Mouse (Mus musculus): ENCODE data around the gene Auh. TPM values are rescaled to one million over a fixed set of nuclear protein-coding genes. Genes with fewer than 3 reads are reported as not detected.

The Auh gene
- polyA plus RNA-seq, 1 experiment from 2014 or later: 33.6 TPM

DNA sequence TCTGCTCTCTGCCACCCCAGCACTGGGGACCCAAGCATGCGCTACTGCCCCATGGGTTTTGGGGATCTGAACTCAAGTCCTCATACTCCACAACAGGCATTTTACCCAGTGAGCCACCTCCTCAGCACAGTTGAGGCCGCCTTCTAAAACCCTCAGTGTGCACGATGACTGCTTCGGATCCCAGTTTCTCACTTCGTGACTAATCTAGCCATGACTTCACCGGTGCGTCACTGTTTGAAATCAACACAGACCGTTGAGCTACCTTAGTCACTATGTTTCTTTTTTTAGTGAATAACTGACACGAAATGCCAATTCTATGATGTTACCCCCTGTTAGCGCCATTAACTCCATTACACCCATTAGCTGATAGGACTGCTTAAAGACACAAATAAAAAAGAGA lies 43.9 kb upstream of the Auh start:
- H3K9me3 ChIP-seq (ENCODE audit: control insufficient read depth, low read length): no peaks in the 10 kb centered on the region
- peaks cover 34% of the 10 kb centered on the region for H3K4me1 ChIP-seq (ENCODE audit: control insufficient read depth, insufficient read depth, low read length)
- H3K4me2 ChIP-seq (ENCODE audit: low read depth, severe bottlenecking): no peak overlapping the region
- no peak for ATAC-seq (ENCODE audit: insufficient number of reproducible peaks, low FRiP score, low TSS enrichment, low read depth)
- no peaks in the 10 kb centered on the region for H3K27me3 ChIP-seq (ENCODE audit: control insufficient read depth, insufficient read depth, low read length)
- H3K9ac ChIP-seq (ENCODE audit: low read length): no peak overlapping the region
- 95% methylated on average over 10 of the region's 10 CpGs for WGBS
- H3K27ac ChIP-seq (replicated peaks; ENCODE audit: low read depth, low read length): no peak overlapping the region
- no peak overlapping the region for H3K4me3 ChIP-seq (ENCODE audit: low read depth, low read length)
- no peaks in the 10 kb centered on the region for H3K36me3 ChIP-seq (ENCODE audit: control insufficient read depth, insufficient read depth, low read length)
- no peak for DNase-seq (ENCODE audit: low spot score)

DNA sequence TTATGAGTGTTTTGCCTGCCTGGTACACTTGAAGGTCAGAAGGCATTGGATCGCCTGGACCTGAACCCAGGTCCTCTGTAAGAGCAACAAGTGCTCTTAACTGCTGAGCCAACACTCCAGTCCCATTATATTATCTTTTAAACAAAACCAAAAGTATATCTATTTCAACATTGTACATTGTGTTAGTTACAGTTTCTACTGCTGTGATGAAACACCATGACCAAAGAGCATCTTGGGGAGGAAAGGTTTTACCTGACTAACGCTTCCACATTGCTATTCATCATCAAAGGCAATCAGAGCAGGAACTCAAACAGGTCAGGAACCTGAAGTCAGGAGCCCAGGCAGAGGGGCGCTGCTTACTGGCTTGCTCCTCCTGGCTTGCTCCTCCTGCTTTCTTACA lies 43.1 kb upstream of the Auh start:
- no peak overlapping the region for H3K4me2 ChIP-seq (ENCODE audit: low read depth, severe bottlenecking)
- H3K27me3 ChIP-seq (ENCODE audit: control insufficient read depth, insufficient read depth, low read length): no peaks in the 10 kb centered on the region
- no peak overlapping the region for H3K4me3 ChIP-seq (ENCODE audit: low read depth, low read length)
- 92% methylated on average over 3 of the region's 3 CpGs for WGBS
- H3K9ac ChIP-seq (ENCODE audit: low read length): no peak overlapping the region
- H3K27ac ChIP-seq (replicated peaks; ENCODE audit: low read depth, low read length): no peak overlapping the region
- peaks cover 6% of the 10 kb centered on the region for H3K36me3 ChIP-seq (ENCODE audit: control insufficient read depth, insufficient read depth, low read length)
- ATAC-seq (ENCODE audit: insufficient number of reproducible peaks, low FRiP score, low TSS enrichment, low read depth): no peak
- H3K4me1 ChIP-seq (ENCODE audit: control insufficient read depth, insufficient read depth, low read length): peaks cover 30% of the 10 kb centered on the region
- no peaks in the 10 kb centered on the region for H3K9me3 ChIP-seq (ENCODE audit: control insufficient read depth, low read length)
- no peak for DNase-seq (ENCODE audit: low spot score)

DNA sequence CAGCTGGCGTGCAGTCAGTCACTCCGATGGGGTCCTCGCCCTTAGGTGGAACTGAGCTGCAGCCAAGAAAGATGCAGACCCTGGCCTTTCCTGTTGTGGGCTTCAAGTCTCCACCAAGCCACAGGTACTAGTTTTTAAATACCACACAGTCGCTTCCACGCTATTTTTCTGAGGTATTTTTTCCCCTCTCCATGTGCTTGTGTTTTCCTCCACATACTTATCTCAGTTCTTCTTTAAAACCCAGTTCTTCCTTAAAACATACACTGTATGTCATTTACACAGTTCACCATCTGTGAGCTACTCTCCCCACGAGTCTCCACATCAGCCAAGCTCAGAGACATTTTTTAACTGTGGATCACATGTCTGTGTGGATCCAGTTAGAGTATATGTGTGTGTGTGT lies 41.4 kb upstream of the Auh start:
- Histone ChIP-seq H3K36me3 (ENCODE audit: control insufficient read depth, insufficient read depth, low read length) (peaks cover 16% of the 10 kb centered on the region), H3K4me1 (ENCODE audit: control insufficient read depth, insufficient read depth, low read length) (peaks cover 15% of the 10 kb centered on the region), H3K9me3 (ENCODE audit: control insufficient read depth, low read length) (no peaks in the 10 kb centered on the region), H3K4me2 (ENCODE audit: low read depth, severe bottlenecking) (no peak overlapping the region), H3K9ac (ENCODE audit: low read length) (no peak overlapping the region), H3K27ac (replicated peaks; ENCODE audit: low read depth, low read length) (no peak overlapping the region), H3K4me3 (ENCODE audit: low read depth, low read length) (no peak overlapping the region), H3K27me3 (ENCODE audit: control insufficient read depth, insufficient read depth, low read length) (no peaks in the 10 kb centered on the region)
- ATAC-seq (ENCODE audit: insufficient number of reproducible peaks, low FRiP score, low TSS enrichment, low read depth) (no peak), DNase-seq (ENCODE audit: low spot score) (no peak)
- WGBS: 87% methylated on average over 6 of the region's 6 CpGs

DNA sequence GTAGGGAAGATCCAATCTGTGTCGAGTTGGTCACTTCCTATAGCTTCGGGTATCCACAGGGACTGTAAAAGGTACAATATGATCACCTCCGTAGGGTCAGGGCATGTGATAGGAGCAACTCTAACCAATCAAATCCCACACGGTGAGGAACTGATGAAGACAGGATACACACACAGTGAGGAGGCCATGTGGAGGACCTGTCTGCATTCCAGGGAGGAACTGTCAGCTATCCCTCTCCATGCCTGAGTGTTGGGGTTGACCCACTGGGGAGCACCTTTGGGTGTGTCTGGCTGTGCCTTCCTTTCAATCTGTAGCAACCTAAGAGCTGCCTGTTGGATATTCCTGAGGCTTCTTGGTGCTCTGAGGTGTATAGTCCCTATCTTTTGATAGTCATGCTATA lies 33.4 kb upstream of the Auh start:
- Histone ChIP-seq H3K4me1 (ENCODE audit: control insufficient read depth, insufficient read depth, low read length) (no peaks in the 10 kb centered on the region), H3K4me2 (ENCODE audit: low read depth, severe bottlenecking) (no peak overlapping the region), H3K9me3 (ENCODE audit: control insufficient read depth, low read length) (no peaks in the 10 kb centered on the region), H3K27ac (replicated peaks; ENCODE audit: low read depth, low read length) (no peak overlapping the region), H3K36me3 (ENCODE audit: control insufficient read depth, insufficient read depth, low read length) (peaks cover 14% of the 10 kb centered on the region), H3K9ac (ENCODE audit: low read length) (no peak overlapping the region), H3K27me3 (ENCODE audit: control insufficient read depth, insufficient read depth, low read length) (no peaks in the 10 kb centered on the region), H3K4me3 (ENCODE audit: low read depth, low read length) (no peak overlapping the region)
- DNase-seq (ENCODE audit: low spot score): no peak
- no peak for ATAC-seq (ENCODE audit: insufficient number of reproducible peaks, low FRiP score, low TSS enrichment, low read depth)
- 98% methylated on average over 4 of the region's 4 CpGs for WGBS

DNA sequence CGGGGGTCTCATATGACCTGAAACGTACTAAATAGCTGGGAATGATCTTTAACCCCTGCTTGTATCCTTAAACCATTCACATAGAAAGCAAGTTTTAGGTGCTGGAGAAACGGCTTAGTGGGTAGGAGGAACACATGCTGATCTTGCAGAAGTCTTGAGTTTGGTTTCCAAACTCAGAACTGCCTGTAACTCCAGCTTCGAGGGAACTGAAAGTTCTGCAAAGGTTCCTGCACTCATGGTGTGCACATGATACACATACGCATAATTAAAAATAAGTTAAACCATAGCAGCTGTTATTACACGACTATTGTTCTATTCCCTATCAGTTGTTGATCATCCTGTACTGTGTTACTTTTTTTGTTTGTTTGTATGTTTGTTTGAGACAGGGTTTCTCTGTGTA lies 32.9 kb upstream of the Auh start:
- Histone ChIP-seq H3K9me3 (ENCODE audit: control insufficient read depth, low read length) (no peaks in the 10 kb centered on the region), H3K27me3 (ENCODE audit: control insufficient read depth, insufficient read depth, low read length) (no peaks in the 10 kb centered on the region), H3K27ac (replicated peaks; ENCODE audit: low read depth, low read length) (no peak overlapping the region), H3K4me1 (ENCODE audit: control insufficient read depth, insufficient read depth, low read length) (no peaks in the 10 kb centered on the region), H3K4me2 (ENCODE audit: low read depth, severe bottlenecking) (no peak overlapping the region), H3K4me3 (ENCODE audit: low read depth, low read length) (no peak overlapping the region), H3K36me3 (ENCODE audit: control insufficient read depth, insufficient read depth, low read length) (peaks cover 8% of the 10 kb centered on the region), H3K9ac (ENCODE audit: low read length) (no peak overlapping the region)
- no peak for DNase-seq (ENCODE audit: low spot score)
- ATAC-seq (ENCODE audit: insufficient number of reproducible peaks, low FRiP score, low TSS enrichment, low read depth): no peak
- 84% methylated on average over 6 of the region's 6 CpGs for WGBS

DNA sequence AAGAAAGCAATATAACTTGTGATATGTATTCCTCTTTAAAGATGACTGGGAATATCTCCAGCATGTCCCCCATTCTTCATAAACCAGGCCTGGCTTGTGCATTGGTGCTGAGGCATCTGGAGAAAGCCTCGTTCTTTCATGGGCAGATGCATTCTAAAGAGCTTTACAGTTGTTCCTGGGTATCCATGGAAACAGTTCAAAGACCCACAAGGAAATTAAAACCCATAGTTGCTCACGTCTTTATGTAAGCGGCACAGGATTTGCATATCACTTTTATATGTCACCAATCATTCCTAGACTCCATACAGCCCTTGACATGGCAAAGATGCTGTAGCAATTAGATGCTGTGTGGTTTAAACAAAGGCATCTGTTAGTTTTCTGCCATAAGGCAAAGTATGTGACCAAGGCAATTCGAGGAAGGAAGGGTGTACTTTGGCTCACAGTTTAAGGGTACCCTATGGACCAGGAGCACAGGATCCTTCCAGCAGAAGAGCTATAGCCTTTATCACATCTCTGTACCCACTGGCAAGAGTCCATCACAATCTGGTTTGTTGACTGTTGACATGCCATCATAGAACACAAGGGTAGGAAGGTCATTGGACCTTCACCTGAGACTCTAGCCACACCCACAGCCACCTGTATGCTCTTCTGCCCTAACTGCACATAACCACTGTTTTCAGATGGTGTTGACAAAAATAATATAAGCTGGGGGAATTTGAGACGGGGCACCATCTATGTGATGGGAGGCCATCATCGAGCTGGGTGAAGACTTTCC lies 24.5 kb upstream of the Auh start:
- DNase-seq (ENCODE audit: low spot score) (no peak), ATAC-seq (ENCODE audit: insufficient number of reproducible peaks, low FRiP score, low TSS enrichment, low read depth) (no peak)
- no peaks in the 10 kb centered on the region for H3K27me3 ChIP-seq (ENCODE audit: control insufficient read depth, insufficient read depth, low read length)
- no peak overlapping the region for H3K9ac ChIP-seq (ENCODE audit: low read length)
- no peaks in the 10 kb centered on the region for H3K9me3 ChIP-seq (ENCODE audit: control insufficient read depth, low read length)
- no peak overlapping the region for H3K27ac ChIP-seq (replicated peaks; ENCODE audit: low read depth, low read length)
- no peaks in the 10 kb centered on the region for H3K4me1 ChIP-seq (ENCODE audit: control insufficient read depth, insufficient read depth, low read length)
- no peak overlapping the region for H3K4me3 ChIP-seq (ENCODE audit: low read depth, low read length)
- H3K4me2 ChIP-seq (ENCODE audit: low read depth, severe bottlenecking): no peak overlapping the region
- no peaks in the 10 kb centered on the region for H3K36me3 ChIP-seq (ENCODE audit: control insufficient read depth, insufficient read depth, low read length)
- WGBS: 86% methylated on average over 6 of the region's 6 CpGs

DNA sequence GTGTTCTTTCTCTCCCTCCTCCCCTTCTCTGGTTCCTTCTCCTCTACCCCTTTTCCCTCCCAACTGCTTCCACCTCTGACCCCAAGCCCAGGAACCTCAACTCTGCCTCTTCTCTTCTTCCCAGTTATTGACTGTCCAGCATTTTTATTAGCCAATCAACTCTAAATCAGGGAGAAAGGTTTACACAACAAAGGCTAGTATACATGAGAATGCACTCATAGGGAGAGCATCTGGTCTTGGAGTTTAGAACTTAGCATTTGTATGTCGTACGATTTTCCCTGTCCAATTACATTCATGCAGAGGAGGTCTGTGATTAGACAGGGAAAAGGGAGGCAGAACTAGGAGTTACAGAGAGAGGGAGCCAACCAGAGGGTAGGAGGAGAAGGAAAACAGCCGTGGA lies 19.7 kb upstream of the Auh start:
- Histone ChIP-seq H3K9ac (ENCODE audit: low read length) (no peak overlapping the region), H3K4me3 (ENCODE audit: low read depth, low read length) (no peak overlapping the region), H3K9me3 (ENCODE audit: control insufficient read depth, low read length) (no peaks in the 10 kb centered on the region), H3K27me3 (ENCODE audit: control insufficient read depth, insufficient read depth, low read length) (no peaks in the 10 kb centered on the region), H3K36me3 (ENCODE audit: control insufficient read depth, insufficient read depth, low read length) (no peaks in the 10 kb centered on the region), H3K27ac (replicated peaks; ENCODE audit: low read depth, low read length) (no peak overlapping the region), H3K4me1 (ENCODE audit: control insufficient read depth, insufficient read depth, low read length) (no peaks in the 10 kb centered on the region), H3K4me2 (ENCODE audit: low read depth, severe bottlenecking) (no peak overlapping the region)
- 80% methylated on average over 3 of the region's 3 CpGs for WGBS
- DNase-seq (ENCODE audit: low spot score) (no peak), ATAC-seq (ENCODE audit: insufficient number of reproducible peaks, low FRiP score, low TSS enrichment, low read depth) (no peak)

DNA sequence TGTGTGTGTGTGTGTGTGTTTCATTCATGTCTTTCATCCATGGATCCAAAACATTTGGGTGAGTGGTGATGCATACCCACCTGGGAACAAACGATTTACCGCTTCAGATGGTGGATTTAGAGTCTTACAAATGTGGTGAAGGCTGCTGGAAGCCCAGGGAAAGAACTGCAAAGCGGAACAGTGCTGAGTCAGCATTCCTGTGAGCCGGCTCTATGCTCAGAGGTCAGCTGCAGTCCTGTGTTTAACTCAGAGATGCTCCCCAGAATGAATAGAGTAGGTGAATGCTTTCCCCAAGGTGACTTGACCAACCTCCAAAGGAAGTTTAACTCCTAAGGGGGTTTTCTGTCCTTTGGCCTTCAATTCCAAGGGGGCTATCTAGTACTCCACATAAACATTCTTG lies 18.1 kb upstream of the Auh start:
- H3K4me3 ChIP-seq (ENCODE audit: low read depth, low read length): no peak overlapping the region
- 80% methylated on average over 4 of the region's 4 CpGs for WGBS
- no peak for DNase-seq (ENCODE audit: low spot score)

DNA sequence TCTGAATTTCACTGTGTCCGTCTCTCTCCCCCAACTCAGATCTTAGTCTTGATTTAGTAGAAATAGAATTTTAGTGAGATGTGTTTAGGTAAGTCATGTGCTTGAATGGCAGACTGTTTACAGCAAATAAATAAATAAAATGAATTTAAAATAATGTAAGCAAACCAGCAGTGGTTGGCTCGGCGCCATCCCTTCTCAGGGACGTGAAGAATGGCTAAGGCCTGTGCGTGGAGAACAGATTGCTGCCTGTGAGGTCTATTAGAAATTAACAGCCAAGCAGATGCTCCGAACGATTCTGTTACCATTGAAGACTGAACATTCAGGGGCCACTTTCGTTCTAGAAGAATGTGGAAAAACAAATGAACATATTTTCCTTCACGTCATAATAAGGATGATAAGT lies 16.3 kb upstream of the Auh start:
- Histone ChIP-seq H3K4me1 (ENCODE audit: control insufficient read depth, insufficient read depth, low read length) (no peaks in the 10 kb centered on the region), H3K36me3 (ENCODE audit: control insufficient read depth, insufficient read depth, low read length) (no peaks in the 10 kb centered on the region), H3K27ac (replicated peaks; ENCODE audit: low read depth, low read length) (no peak overlapping the region), H3K9ac (ENCODE audit: low read length) (no peak overlapping the region), H3K4me2 (ENCODE audit: low read depth, severe bottlenecking) (no peak overlapping the region), H3K27me3 (ENCODE audit: control insufficient read depth, insufficient read depth, low read length) (no peaks in the 10 kb centered on the region), H3K9me3 (ENCODE audit: control insufficient read depth, low read length) (no peaks in the 10 kb centered on the region), H3K4me3 (ENCODE audit: low read depth, low read length) (no peak overlapping the region)
- 88% methylated on average over 9 of the region's 9 CpGs for WGBS
- no peak for ATAC-seq (ENCODE audit: insufficient number of reproducible peaks, low FRiP score, low TSS enrichment, low read depth)
- DNase-seq (ENCODE audit: low spot score): no peak

More for the DNA sequence above, 18.1 kb upstream of the Auh start:
- H3K9ac ChIP-seq (ENCODE audit: low read length): no peak overlapping the region
- no peaks in the 10 kb centered on the region for H3K9me3 ChIP-seq (ENCODE audit: control insufficient read depth, low read length)
- no peaks in the 10 kb centered on the region for H3K27me3 ChIP-seq (ENCODE audit: control insufficient read depth, insufficient read depth, low read length)
- no peak overlapping the region for H3K27ac ChIP-seq (replicated peaks; ENCODE audit: low read depth, low read length)
- H3K4me2 ChIP-seq (ENCODE audit: low read depth, severe bottlenecking): no peak overlapping the region
- H3K36me3 ChIP-seq (ENCODE audit: control insufficient read depth, insufficient read depth, low read length): no peaks in the 10 kb centered on the region
- H3K4me1 ChIP-seq (ENCODE audit: control insufficient read depth, insufficient read depth, low read length): no peaks in the 10 kb centered on the region
- ATAC-seq (ENCODE audit: insufficient number of reproducible peaks, low FRiP score, low TSS enrichment, low read depth): no peak
